Mouse (Mus musculus) neural tube, embryonic 12.5 days (tissue): ENCODE measurements around the gene Cd99l2. TPM values are rescaled to one million over a fixed set of nuclear protein-coding genes. Genes with fewer than 3 reads are reported as not detected.
A peak's percentile ranks its signal among the peaks of the same experiment; 100 is the strongest.
"Not testable (repeated sequence)": the region's sequence is repeated elsewhere in the genome, so short reads cannot be mapped to it uniquely, and the experiment has no call there.

ENCODE experiments used
- ATAC-seq: fragments of 200-750 bp; cut with Nextera tagmentation; 2 replicates; pipeline ENCODE4 v1.8.0; 2017; ENCODE audit warnings: low read depth, mild to moderate bottlenecking, moderate TSS enrichment, moderate library complexity; ENCODE audit not compliant: low FRiP score
- H3K27ac ChIP-seq: fragments of 300-500 bp; sonication (generic); 2 replicates; pipeline ENCODE4 v1.5.1; 2016
- H3K27me3 ChIP-seq: fragments of 300-500 bp; sonication (generic); replicated peaks from 2 replicates; pipeline ENCODE4 v1.6.1; 2016; ENCODE audit warnings: mild to moderate bottlenecking
- H3K36me3 ChIP-seq: fragments of 300-500 bp; sonication (generic); 2 replicates; pipeline ENCODE4 v1.6.1; 2016; ENCODE audit warnings: mild to moderate bottlenecking
- H3K4me1 ChIP-seq: fragments of 300-500 bp; sonication (generic); 2 replicates; pipeline ENCODE4 v1.6.1; 2016
- H3K4me2 ChIP-seq: fragments of 300-500 bp; sonication (generic); replicated peaks from 2 replicates; pipeline ENCODE4 v1.6.1; 2016; ENCODE audit warnings: mild to moderate bottlenecking
- H3K4me3 ChIP-seq: fragments of 300-500 bp; sonication (generic); 2 replicates; pipeline ENCODE4 v1.5.1; 2016
- H3K9ac ChIP-seq: fragments of 300-500 bp; sonication (generic); 2 replicates; pipeline ENCODE4 v1.6.1; 2016; ENCODE audit warnings: mild to moderate bottlenecking
- H3K9me3 ChIP-seq: fragments of 300-500 bp; sonication (generic); 2 replicates; pipeline ENCODE4 v1.6.1; 2016; ENCODE audit warnings: mild to moderate bottlenecking
- WGBS: fragments of 180-500 bp; shearing (Covaris S2); methylation state at CpG from one replicate; pipeline ENCODE4 v1.1.7; 2016; 5-methylcytosine and 5-hydroxymethylcytosine counted together
- polyA plus RNA-seq: library from polyadenylated mRNA; unstranded; fragments of >200 nt; fragmentation: Nextera tagmentation; extraction: Ambion mirVana; gene quantifications from 2 replicates; pipeline ENCODE4 v1.2.1, GENCODE M21; 2016

The Cd99l2 gene
- polyA plus RNA-seq, 1 experiment from 2014 or later = 50.2 TPM

DNA sequence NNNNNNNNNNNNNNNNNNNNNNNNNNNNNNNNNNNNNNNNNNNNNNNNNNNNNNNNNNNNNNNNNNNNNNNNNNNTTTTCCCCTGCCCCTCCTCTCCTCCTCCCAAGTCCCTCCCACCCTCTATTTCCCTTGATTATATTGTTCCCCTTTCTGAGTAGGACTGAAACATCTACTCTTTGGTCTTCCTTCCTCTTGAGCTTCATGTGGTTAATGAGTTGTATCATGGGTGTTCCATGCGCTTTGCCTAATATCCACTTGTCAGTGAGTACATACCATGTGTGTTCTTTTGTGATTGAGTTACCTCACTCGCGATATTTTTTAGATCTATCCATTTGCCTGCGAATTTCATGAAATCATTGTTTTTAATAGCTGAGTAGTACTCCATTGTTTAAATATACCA, 13.9 kb upstream of the Cd99l2 start:
- 91% methylated on average over 4 of the region's 4 CpGs for WGBS

DNA sequence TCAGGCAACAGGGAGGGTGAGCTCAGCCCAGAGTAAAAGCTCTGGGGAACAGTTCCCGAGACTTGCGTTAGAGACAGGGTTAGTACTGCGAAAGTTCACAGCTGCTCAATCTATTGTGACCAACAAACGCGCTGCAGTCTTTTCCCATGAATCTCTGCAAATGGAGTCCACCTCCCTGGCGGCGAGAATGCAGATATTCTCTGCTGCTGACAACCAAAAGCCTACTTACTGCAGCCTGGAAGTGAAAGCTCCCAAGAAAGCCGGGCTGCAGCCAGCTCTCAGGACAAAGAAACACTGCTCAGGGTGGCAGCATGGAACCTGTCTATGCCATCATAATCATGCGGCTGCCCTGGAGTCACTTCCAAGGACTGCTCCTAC, 619 bp upstream of the Cd99l2 start:
- peak; percentile 64 for ATAC-seq
- 16% methylated on average over 9 of the region's 9 CpGs for WGBS

More for the DNA sequence above, 13.9 kb upstream of the Cd99l2 start:
- H3K4me3 ChIP-seq, H3K36me3 ChIP-seq, H3K4me1 ChIP-seq, H3K9me3 ChIP-seq, H3K27ac ChIP-seq, ATAC-seq, H3K4me2 ChIP-seq, H3K9ac ChIP-seq, H3K27me3 ChIP-seq: not testable (repeated sequence)

DNA sequence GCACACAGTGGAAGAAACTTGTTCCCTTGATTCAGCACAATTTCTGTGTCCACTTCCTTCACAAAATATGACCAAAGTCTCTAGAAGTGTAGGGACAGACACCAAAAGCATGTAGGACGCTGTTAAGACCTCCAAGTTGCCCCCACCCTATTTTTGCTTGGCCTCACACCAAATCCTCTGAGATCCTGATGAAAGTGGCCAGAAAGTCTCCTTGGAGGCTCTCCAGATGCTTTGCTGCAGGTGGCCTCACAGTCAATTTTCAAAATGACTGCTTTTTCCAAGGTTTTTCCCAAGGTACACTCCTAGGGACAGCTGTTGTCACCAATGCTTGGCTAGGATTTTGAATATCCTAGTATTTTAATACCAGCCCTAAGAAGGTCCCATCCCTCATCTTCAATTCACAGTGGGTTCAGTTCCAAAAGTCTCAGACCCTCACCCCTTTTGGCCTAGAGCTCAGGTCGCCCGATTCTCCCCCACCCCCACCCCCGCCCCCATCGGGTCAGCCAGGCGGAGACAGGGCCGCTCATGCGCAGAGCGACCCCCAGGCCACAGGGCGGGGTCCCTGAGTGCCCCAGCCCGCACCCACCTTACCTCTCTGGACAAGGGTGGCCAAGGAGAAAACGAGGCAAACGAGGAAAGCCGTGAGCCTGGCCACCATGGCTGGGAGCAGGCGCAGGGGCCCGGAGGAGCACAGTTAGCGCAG, 567 bp downstream of the Cd99l2 start:
- peak overlapping the region; percentile 62; the same call in 1 of the 2 replicates for H3K27ac ChIP-seq
- H3K4me2 ChIP-seq = peak overlapping the region; percentile 63
- no peaks in the 10 kb centered on the region for H3K9me3 ChIP-seq
- H3K9ac ChIP-seq = peak overlapping the region; percentile 57
- H3K27me3 ChIP-seq = no peaks in the 10 kb centered on the region
- H3K4me3 ChIP-seq = peak overlapping the region; percentile 50
- no peaks in the 10 kb centered on the region for H3K36me3 ChIP-seq
- no peaks in the 10 kb centered on the region for H3K4me1 ChIP-seq
- ATAC-seq = peak; percentile 78
- WGBS = 19% methylated on average over 17 of the region's 17 CpGs

More for the DNA sequence above, 619 bp upstream of the Cd99l2 start:
- H3K9me3 ChIP-seq = no peaks in the 10 kb centered on the region
- H3K4me3 ChIP-seq = peak overlapping the region; percentile 50
- H3K27me3 ChIP-seq = no peaks in the 10 kb centered on the region
- H3K36me3 ChIP-seq = no peaks in the 10 kb centered on the region
- H3K4me2 ChIP-seq = peak overlapping the region; percentile 63
- H3K27ac ChIP-seq = peak overlapping the region; percentile 62
- peak overlapping the region; percentile 57; the same call in 1 of the 2 replicates for H3K9ac ChIP-seq
- H3K4me1 ChIP-seq = no peaks in the 10 kb centered on the region

DNA sequence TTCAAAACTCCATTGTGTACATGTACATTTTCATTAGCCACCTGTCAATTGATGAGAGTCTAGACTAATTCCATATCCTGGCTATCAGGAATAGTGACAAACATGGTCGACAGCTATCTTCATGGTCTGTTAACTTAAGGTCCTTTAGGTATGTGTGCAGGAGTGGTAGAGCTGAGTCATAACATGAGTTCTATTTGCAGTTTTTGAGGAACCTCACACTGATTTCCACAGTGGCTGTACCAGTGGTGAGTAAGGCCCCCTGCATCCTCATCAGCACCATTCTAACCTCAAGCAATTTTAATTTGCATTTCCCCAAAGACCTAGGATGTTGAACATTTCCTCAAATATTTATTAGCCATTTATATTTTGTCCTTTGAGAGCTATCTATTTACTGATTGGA, 3.3 kb downstream of the Cd99l2 start:
- Histone ChIP-seq H3K27me3 (no peaks in the 10 kb centered on the region), H3K4me3 (no peak overlapping the region), H3K4me2 (no peak overlapping the region), H3K9me3 (no peaks in the 10 kb centered on the region), H3K4me1 (no peaks in the 10 kb centered on the region), H3K9ac (no peak overlapping the region), H3K27ac (no peak overlapping the region), H3K36me3 (no peaks in the 10 kb centered on the region)
- WGBS = 87% methylated on average over 1 of the region's 1 CpGs
- no peak for ATAC-seq

DNA sequence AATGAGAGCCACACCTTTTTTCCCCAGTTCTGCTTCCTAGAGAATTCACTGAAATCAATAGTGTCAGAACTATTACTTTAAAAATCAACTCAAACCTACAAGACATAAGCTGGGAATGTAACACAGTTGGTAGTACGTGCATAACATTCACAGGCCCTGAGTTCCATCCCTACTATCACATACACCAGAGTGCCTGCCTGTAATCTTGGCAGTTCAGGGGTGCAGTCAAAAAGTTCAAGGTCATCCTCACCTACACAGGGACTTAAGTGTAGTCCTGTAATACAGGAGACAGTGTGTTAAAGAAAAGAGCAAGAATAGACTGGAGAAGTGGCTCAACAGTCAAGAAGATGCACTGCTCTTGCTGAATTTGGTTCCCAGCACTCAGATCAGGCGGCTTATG, 10.4 kb downstream of the Cd99l2 start:
- Histone ChIP-seq H3K27ac (no peak overlapping the region), H3K36me3 (no peaks in the 10 kb centered on the region), H3K4me1 (no peaks in the 10 kb centered on the region), H3K4me2 (no peak overlapping the region), H3K27me3 (no peaks in the 10 kb centered on the region), H3K4me3 (no peak overlapping the region), H3K9me3 (no peaks in the 10 kb centered on the region), H3K9ac (no peak overlapping the region)
- 82% methylated on average over 2 of the region's 2 CpGs for WGBS
- no peak for ATAC-seq

DNA sequence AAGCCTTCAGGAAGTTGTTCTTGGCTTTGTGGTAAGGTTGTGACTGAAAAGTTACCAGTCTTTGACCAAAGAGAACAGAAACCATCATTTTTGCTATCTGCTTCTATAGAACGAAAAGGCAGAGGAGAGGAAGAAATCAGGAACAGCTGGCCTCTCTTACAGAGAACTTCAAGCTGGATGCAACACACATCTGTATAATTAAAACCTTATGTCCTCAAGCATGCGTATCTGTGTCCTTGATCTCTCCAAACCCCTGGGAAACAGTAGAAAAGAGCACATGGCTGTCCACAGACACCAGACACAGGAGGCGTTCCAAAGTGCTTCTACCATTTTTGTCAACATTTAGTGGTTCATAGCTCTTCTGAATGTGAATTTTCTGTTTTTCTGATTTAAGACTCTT, 16.7 kb downstream of the Cd99l2 start:
- no peak overlapping the region for H3K9ac ChIP-seq
- H3K27me3 ChIP-seq = no peaks in the 10 kb centered on the region
- H3K4me3 ChIP-seq = no peak overlapping the region
- ATAC-seq = no peak
- 83% methylated on average over 3 of the region's 3 CpGs for WGBS
- H3K9me3 ChIP-seq = no peaks in the 10 kb centered on the region
- no peaks in the 10 kb centered on the region for H3K36me3 ChIP-seq
- H3K4me2 ChIP-seq = no peak overlapping the region
- no peaks in the 10 kb centered on the region for H3K4me1 ChIP-seq
- no peak overlapping the region for H3K27ac ChIP-seq

DNA sequence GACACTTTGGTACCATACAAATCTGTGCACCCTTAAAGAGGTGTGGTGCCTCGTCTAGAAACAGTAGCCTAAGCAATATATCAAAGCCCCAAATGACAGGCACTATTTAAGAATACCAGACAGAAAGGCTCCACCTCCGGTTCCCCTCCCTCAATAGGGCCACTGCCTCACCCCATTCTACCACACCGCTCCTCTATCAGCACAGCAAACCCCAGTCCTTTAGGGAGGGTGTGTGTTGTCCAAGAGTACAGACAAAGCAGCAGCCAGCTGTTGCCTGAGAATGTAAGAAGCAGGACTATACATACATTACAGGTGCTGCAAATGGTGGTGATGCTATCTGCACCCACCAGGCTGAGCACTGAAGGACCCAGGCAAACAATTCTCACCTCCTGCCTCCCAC, 17.2 kb downstream of the Cd99l2 start:
- no peak for ATAC-seq

DNA sequence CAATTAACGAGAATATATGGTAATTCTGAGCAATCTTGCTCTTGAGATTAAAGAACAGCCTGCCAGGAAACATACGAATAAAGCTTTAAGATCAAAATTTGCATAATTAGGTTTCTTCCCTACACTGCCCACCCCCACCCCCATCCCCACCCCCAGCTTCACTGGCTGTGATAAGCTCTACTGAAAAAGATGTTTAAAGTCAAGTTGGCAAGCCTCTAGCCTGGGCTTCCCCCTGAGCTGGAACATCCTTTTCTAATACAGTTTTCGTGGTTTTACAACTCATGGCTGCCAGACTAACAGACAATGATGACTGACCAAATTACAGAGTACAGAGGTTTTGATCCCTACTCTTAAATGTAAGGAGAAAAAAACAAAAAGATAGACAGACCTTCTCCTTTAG, 17.6 kb downstream of the Cd99l2 start:
- WGBS = 75% methylated on average over 3 of the region's 3 CpGs

More for the DNA sequence above, 17.2 kb downstream of the Cd99l2 start:
- Histone ChIP-seq H3K4me1 (no peaks in the 10 kb centered on the region), H3K9ac (no peak overlapping the region), H3K27ac (no peak overlapping the region), H3K27me3 (no peaks in the 10 kb centered on the region), H3K36me3 (no peaks in the 10 kb centered on the region), H3K4me3 (no peak overlapping the region), H3K4me2 (no peak overlapping the region), H3K9me3 (no peaks in the 10 kb centered on the region)
- WGBS = 56% methylated on average over 3 of the region's 3 CpGs

DNA sequence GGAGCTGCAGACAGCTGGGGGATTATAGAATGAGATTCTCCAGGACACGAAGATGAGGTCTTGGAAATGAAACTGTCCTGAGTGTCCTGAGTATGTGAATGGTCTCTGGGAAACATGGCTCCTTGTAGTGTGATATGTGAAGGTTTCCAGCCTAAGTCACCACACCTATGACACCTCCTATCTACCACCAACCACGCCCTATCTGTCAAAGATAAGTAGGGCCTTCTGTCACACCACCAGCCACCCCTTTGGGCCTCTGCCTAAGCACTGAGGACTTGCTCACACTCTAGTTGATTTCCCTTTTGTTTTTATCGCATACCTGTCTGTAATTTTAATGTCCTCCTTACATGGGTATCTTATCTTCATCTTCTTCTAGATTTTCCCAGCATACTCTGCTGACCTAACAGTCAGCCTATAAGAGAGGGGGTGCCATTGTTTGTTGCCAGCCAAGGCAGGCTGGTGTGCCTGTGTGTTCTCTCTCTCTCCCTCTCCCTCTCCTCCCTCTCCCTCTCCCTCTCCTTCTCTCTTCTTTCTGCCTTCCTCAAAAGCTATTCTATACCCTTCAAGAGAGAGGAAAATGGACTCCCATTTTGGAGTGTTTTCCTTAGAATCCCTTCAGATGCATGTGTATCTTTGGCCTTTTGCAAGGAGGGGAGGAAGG, 18.2 kb downstream of the Cd99l2 start:
- Histone ChIP-seq H3K27me3 (no peaks in the 10 kb centered on the region), H3K4me3 (no peak overlapping the region), H3K4me1 (no peaks in the 10 kb centered on the region), H3K36me3 (no peaks in the 10 kb centered on the region), H3K4me2 (no peak overlapping the region), H3K27ac (no peak overlapping the region), H3K9ac (no peak overlapping the region), H3K9me3 (no peaks in the 10 kb centered on the region)
- ATAC-seq = no peak
- 81% methylated on average over 3 of the region's 3 CpGs for WGBS

More for the DNA sequence above, 17.6 kb downstream of the Cd99l2 start:
- H3K4me1 ChIP-seq = no peaks in the 10 kb centered on the region
- H3K4me3 ChIP-seq = no peak overlapping the region
- no peak overlapping the region for H3K9ac ChIP-seq
- H3K4me2 ChIP-seq = no peak overlapping the region
- H3K27me3 ChIP-seq = no peaks in the 10 kb centered on the region
- no peaks in the 10 kb centered on the region for H3K36me3 ChIP-seq
- no peak overlapping the region for H3K27ac ChIP-seq
- no peak for ATAC-seq
- no peaks in the 10 kb centered on the region for H3K9me3 ChIP-seq

DNA sequence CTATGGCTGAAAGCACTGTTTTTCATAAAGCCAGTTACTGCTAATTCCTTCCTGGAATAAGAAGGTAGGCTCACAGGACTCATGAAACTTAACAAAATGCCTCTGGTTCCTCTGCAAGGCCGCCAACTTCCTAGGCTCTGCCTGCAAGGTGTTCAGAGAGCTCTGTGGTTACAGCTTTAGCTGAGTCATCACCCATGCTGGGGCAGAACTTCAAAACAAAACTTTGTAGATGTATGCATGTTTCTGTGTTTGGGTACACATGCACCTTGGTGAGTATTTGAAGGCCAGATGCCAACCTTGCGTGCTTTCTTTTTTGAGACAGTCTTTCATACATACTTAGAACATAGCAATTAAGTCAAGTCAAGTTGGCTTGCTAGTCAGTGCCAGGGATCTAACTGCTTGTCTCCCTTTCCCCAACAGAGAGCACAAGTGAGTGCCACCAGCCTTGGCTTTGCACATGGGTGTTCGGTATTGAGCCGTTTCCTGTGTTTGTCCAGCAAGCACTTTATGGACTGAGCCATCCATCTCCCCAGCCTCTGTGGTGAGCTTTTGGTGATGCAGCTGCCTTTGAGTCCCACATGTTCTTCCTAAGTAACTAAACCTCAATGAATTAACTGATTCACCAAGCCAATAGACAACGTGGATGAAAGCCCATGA, 23.9 kb downstream of the Cd99l2 start:
- WGBS = 90% methylated on average over 5 of the region's 5 CpGs
- no peak overlapping the region for H3K27ac ChIP-seq

DNA sequence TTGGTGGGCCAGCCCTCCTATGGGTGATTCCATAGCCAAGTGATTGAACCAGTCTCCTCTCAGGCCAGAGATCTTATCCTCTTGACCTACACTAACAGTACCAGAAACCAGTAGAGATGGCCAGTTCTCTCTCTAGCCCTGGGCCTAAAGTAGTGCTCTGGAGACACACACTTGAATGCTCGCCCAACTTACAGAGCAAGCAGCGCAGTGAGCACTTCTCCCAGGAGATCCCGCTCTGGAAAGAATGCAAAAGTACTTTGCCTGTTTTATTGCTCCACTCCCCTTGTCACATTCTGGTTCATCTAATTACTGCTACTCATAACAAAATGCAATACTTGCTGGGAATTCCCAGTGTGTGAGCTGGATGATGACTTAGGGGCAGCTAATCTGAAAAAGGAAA, 25.2 kb downstream of the Cd99l2 start:
- H3K27ac ChIP-seq = no peak overlapping the region
- no peaks in the 10 kb centered on the region for H3K36me3 ChIP-seq
- ATAC-seq = no peak
- H3K9me3 ChIP-seq = no peaks in the 10 kb centered on the region
- H3K4me1 ChIP-seq = no peaks in the 10 kb centered on the region
- no peaks in the 10 kb centered on the region for H3K27me3 ChIP-seq
- 84% methylated on average over 3 of the region's 3 CpGs for WGBS
- no peak overlapping the region for H3K9ac ChIP-seq
- no peak overlapping the region for H3K4me3 ChIP-seq
- no peak overlapping the region for H3K4me2 ChIP-seq

More for the DNA sequence above, 23.9 kb downstream of the Cd99l2 start:
- H3K9me3 ChIP-seq = no peaks in the 10 kb centered on the region
- no peak overlapping the region for H3K9ac ChIP-seq
- H3K4me2 ChIP-seq = no peak overlapping the region
- no peaks in the 10 kb centered on the region for H3K4me1 ChIP-seq
- no peak overlapping the region for H3K4me3 ChIP-seq
- no peaks in the 10 kb centered on the region for H3K36me3 ChIP-seq
- H3K27me3 ChIP-seq = no peaks in the 10 kb centered on the region
- ATAC-seq = no peak

DNA sequence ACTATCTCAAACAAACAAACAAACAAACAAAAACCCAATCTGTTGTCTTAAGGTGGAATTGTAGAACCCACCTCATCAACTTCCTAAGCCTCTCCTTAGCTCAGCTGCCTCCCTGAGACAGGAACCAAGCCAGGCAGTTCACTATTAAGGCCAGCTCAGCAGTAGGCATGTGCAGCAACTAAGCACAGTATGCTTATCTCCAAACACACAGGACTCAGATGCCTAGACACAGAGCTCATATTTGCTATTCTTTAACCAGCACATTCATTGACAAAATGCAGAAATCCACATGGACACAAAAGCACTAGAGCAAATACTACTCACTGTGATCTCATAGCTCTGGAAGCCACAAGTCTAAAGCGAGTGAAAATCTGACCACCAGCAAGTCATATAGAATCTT, 27.2 kb downstream of the Cd99l2 start:
- no peaks in the 10 kb centered on the region for H3K9me3 ChIP-seq
- no peak overlapping the region for H3K4me3 ChIP-seq
- no peaks in the 10 kb centered on the region for H3K4me1 ChIP-seq
- WGBS = 71% methylated on average over 1 of the region's 1 CpGs
- no peak for ATAC-seq
- no peak overlapping the region for H3K27ac ChIP-seq
- H3K9ac ChIP-seq = no peak overlapping the region
- H3K27me3 ChIP-seq = no peaks in the 10 kb centered on the region
- no peak overlapping the region for H3K4me2 ChIP-seq
- H3K36me3 ChIP-seq = no peaks in the 10 kb centered on the region
